Mouse (Mus musculus): ENCODE results near the gene G430095P16Rik. TPM values are rescaled to one million over a fixed set of nuclear protein-coding genes. Genes with fewer than 3 reads are reported as not detected.

Gene G430095P16Rik
- polyA plus RNA-seq, 1 experiment from 2014 or later = 2.6 TPM

GRCm38 (mm10) chr8:84706610-84707266 lies 16.1 kb upstream of the G430095P16Rik start:
- Histone ChIP-seq H3K4me3 (ENCODE audit: low read length) (peak overlapping the region; percentile 37), H3K27me3 (replicated peaks; ENCODE audit: control insufficient read depth, insufficient read depth, low read length) (peaks cover 61% of the 10 kb centered on the region), H3K9ac (ENCODE audit: low read depth, low read length) (peak overlapping the region; percentile 40), H3K4me2 (ENCODE audit: low read depth, low read length) (peak overlapping the region; percentile 50), H3K27ac (ENCODE audit: low read length) (peak overlapping the region; percentile 35), H3K4me1 (ENCODE audit: control insufficient read depth, insufficient read depth, low read length) (peaks cover 40% of the 10 kb centered on the region), H3K9me3 (ENCODE audit: control insufficient read depth, low read length) (no peaks in the 10 kb centered on the region), H3K36me3 (ENCODE audit: control insufficient read depth, insufficient read depth, low read length) (0 out of 2 replicates have a peak, but pooled peaks cover 3% of the 10 kb centered on the region)
- WGBS = 13% methylated on average over 45 of the region's 45 CpGs
- ATAC-seq = no peak

GRCm38 (mm10) chr8:84707267-84707883 lies 15.4 kb upstream of the G430095P16Rik start:
- ATAC-seq = peak; percentile 57
- H3K4me2 ChIP-seq (ENCODE audit: low read depth, low read length) = peak overlapping the region; percentile 50
- H3K27me3 ChIP-seq (replicated peaks; ENCODE audit: control insufficient read depth, insufficient read depth, low read length) = peaks cover 56% of the 10 kb centered on the region
- peak overlapping the region; percentile 37 for H3K4me3 ChIP-seq (ENCODE audit: low read length)
- peak overlapping the region; percentile 40; the same call in 1 of the 2 replicates for H3K9ac ChIP-seq (ENCODE audit: low read depth, low read length)
- no peaks in the 10 kb centered on the region for H3K9me3 ChIP-seq (ENCODE audit: control insufficient read depth, low read length)
- 0 out of 2 replicates have a peak, but pooled peaks cover 3% of the 10 kb centered on the region for H3K36me3 ChIP-seq (ENCODE audit: control insufficient read depth, insufficient read depth, low read length)
- WGBS = 18% methylated on average over 22 of the region's 22 CpGs
- peak overlapping the region; percentile 24; the same call in 1 of the 2 replicates for H3K27ac ChIP-seq (ENCODE audit: low read length)
- peaks cover 42% of the 10 kb centered on the region for H3K4me1 ChIP-seq (ENCODE audit: control insufficient read depth, insufficient read depth, low read length)

GRCm38 (mm10) chr8:84708071-84708541 lies 14.7 kb upstream of the G430095P16Rik start:
- peak; percentile 3; the same call in 1 of the 2 replicates for ATAC-seq
- H3K4me1 ChIP-seq (ENCODE audit: control insufficient read depth, insufficient read depth, low read length) = peaks cover 47% of the 10 kb centered on the region
- H3K9ac ChIP-seq (ENCODE audit: low read depth, low read length) = 0 out of 2 replicates have a peak overlapping the region, but pooled peaks have one; percentile 40
- peaks cover 49% of the 10 kb centered on the region for H3K27me3 ChIP-seq (replicated peaks; ENCODE audit: control insufficient read depth, insufficient read depth, low read length)
- 20% methylated on average over 15 of the region's 15 CpGs for WGBS
- H3K27ac ChIP-seq (ENCODE audit: low read length) = no peak overlapping the region
- H3K4me2 ChIP-seq (ENCODE audit: low read depth, low read length) = peak overlapping the region; percentile 50
- H3K4me3 ChIP-seq (ENCODE audit: low read length) = peak overlapping the region; percentile 37
- no peaks in the 10 kb centered on the region for H3K9me3 ChIP-seq (ENCODE audit: control insufficient read depth, low read length)
- H3K36me3 ChIP-seq (ENCODE audit: control insufficient read depth, insufficient read depth, low read length) = 0 out of 2 replicates have a peak, but pooled peaks cover 3% of the 10 kb centered on the region

- 19% methylated on average over 12 of the region's 12 CpGs for WGBS
- Histone ChIP-seq H3K9me3 (ENCODE audit: control insufficient read depth, low read length) (no peaks in the 10 kb centered on the region), H3K4me2 (ENCODE audit: low read depth, low read length) (no peak overlapping the region), H3K36me3 (ENCODE audit: control insufficient read depth, insufficient read depth, low read length) (0 out of 2 replicates have a peak, but pooled peaks cover 3% of the 10 kb centered on the region), H3K27ac (ENCODE audit: low read length) (no peak overlapping the region), H3K27me3 (replicated peaks; ENCODE audit: control insufficient read depth, insufficient read depth, low read length) (peaks cover 41% of the 10 kb centered on the region), H3K4me1 (ENCODE audit: control insufficient read depth, insufficient read depth, low read length) (peaks cover 55% of the 10 kb centered on the region), H3K9ac (ENCODE audit: low read depth, low read length) (no peak overlapping the region), H3K4me3 (ENCODE audit: low read length) (no peak overlapping the region)
- peak; percentile 57 for ATAC-seq
Measured at GRCm38 (mm10) chr8:84708774-84709475, 13.9 kb upstream of the G430095P16Rik start.

- Histone ChIP-seq H3K4me1 (ENCODE audit: control insufficient read depth, insufficient read depth, low read length) (peaks cover 49% of the 10 kb centered on the region), H3K27me3 (replicated peaks; ENCODE audit: control insufficient read depth, insufficient read depth, low read length) (peaks cover 41% of the 10 kb centered on the region), H3K9ac (ENCODE audit: low read depth, low read length) (no peak overlapping the region), H3K27ac (ENCODE audit: low read length) (no peak overlapping the region), H3K4me2 (ENCODE audit: low read depth, low read length) (no peak overlapping the region), H3K9me3 (ENCODE audit: control insufficient read depth, low read length) (no peaks in the 10 kb centered on the region), H3K36me3 (ENCODE audit: control insufficient read depth, insufficient read depth, low read length) (0 out of 2 replicates have a peak, but pooled peaks cover 3% of the 10 kb centered on the region), H3K4me3 (ENCODE audit: low read length) (no peak overlapping the region)
- WGBS = 94% methylated on average over 1 of the region's 1 CpGs
- ATAC-seq = no peak
Measured at GRCm38 (mm10) chr8:84709931-84710330, 12.9 kb upstream of the G430095P16Rik start.

DNA sequence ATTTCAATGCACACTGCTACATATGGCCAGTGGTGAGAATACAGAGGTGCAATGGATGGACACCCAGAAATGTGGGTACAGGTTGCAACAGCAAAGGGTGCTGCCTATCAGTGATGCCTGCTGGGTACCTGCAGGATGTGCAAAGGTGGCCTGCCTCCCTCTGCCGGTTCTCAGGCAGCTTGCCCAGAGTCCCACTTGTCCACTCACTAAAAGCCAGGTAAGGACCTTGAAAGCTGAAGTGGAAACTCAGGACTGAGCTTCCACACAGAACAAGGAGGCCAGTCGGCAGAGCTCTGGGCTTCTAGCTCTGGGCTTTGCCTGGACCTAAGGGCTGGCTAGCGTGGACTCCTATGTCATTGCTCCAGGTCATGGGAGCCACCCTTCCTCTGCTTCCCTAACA lies 11.5 kb upstream of the G430095P16Rik start:
- Histone ChIP-seq H3K4me2 (ENCODE audit: low read depth, low read length) (no peak overlapping the region), H3K27ac (ENCODE audit: low read length) (peak overlapping the region; percentile 75; the same call in 1 of the 2 replicates)

GRCm38 (mm10) chr8:84711933-84712758 lies 10.7 kb upstream of the G430095P16Rik start:
- peak; percentile 60 for ATAC-seq
- Histone ChIP-seq H3K4me2 (ENCODE audit: low read depth, low read length) (no peak overlapping the region), H3K4me1 (ENCODE audit: control insufficient read depth, insufficient read depth, low read length) (peaks cover 33% of the 10 kb centered on the region), H3K9me3 (ENCODE audit: control insufficient read depth, low read length) (no peaks in the 10 kb centered on the region), H3K27ac (ENCODE audit: low read length) (peak overlapping the region; percentile 75), H3K27me3 (replicated peaks; ENCODE audit: control insufficient read depth, insufficient read depth, low read length) (peaks cover 36% of the 10 kb centered on the region), H3K4me3 (ENCODE audit: low read length) (no peak overlapping the region), H3K9ac (ENCODE audit: low read depth, low read length) (0 out of 2 replicates have a peak overlapping the region, but pooled peaks have one; percentile 6), H3K36me3 (ENCODE audit: control insufficient read depth, insufficient read depth, low read length) (0 out of 2 replicates have a peak, but pooled peaks cover 3% of the 10 kb centered on the region)
- 20% methylated on average over 11 of the region's 11 CpGs for WGBS

More for the DNA sequence above, 11.5 kb upstream of the G430095P16Rik start:
- Histone ChIP-seq H3K4me3 (ENCODE audit: low read length) (no peak overlapping the region), H3K4me1 (ENCODE audit: control insufficient read depth, insufficient read depth, low read length) (peaks cover 41% of the 10 kb centered on the region), H3K36me3 (ENCODE audit: control insufficient read depth, insufficient read depth, low read length) (0 out of 2 replicates have a peak, but pooled peaks cover 3% of the 10 kb centered on the region), H3K9me3 (ENCODE audit: control insufficient read depth, low read length) (no peaks in the 10 kb centered on the region), H3K27me3 (replicated peaks; ENCODE audit: control insufficient read depth, insufficient read depth, low read length) (peaks cover 37% of the 10 kb centered on the region), H3K9ac (ENCODE audit: low read depth, low read length) (no peak overlapping the region)
- WGBS = 54% methylated on average over 3 of the region's 3 CpGs
- no peak for ATAC-seq

DNA sequence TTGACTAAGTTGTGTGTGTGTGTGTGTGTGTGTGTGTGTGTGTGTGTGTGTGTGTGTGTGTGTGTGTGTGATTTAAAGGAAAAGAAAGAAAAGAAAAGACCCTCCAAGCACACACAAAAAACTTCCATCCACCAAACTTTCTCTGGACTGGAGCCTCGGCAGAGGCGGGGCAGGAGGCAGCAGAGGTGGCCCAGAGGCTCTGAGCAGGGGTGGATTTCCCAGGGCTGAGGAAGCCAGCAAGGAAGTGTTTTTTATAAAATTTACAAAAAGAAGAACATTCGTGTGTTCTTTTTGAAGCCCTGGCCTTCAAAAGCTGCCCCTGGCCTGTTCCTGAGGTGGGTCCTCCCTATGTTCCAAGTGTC lies 10.1 kb upstream of the G430095P16Rik start:
- ATAC-seq = peak; percentile 40; the same call in 1 of the 2 replicates
- no peaks in the 10 kb centered on the region for H3K9me3 ChIP-seq (ENCODE audit: control insufficient read depth, low read length)
- H3K4me2 ChIP-seq (ENCODE audit: low read depth, low read length) = no peak overlapping the region
- peaks cover 33% of the 10 kb centered on the region for H3K27me3 ChIP-seq (replicated peaks; ENCODE audit: control insufficient read depth, insufficient read depth, low read length)
- H3K4me3 ChIP-seq (ENCODE audit: low read length) = no peak overlapping the region
- 0 out of 2 replicates have a peak overlapping the region, but pooled peaks have one; percentile 14 for H3K9ac ChIP-seq (ENCODE audit: low read depth, low read length)
- H3K27ac ChIP-seq (ENCODE audit: low read length) = peak overlapping the region; percentile 82
- peaks cover 3% of the 10 kb centered on the region; the same call in 1 of the 2 replicates for H3K36me3 ChIP-seq (ENCODE audit: control insufficient read depth, insufficient read depth, low read length)
- 23% methylated on average over 3 of the region's 3 CpGs for WGBS
- peaks cover 28% of the 10 kb centered on the region for H3K4me1 ChIP-seq (ENCODE audit: control insufficient read depth, insufficient read depth, low read length)

Data from intestine, embryonic 16.5 days (tissue).